Mouse (Mus musculus) small intestine, adult 2 months (tissue): ENCODE results near the gene Hace1.

ENCODE experiments used
- CTCF ChIP-seq: fragments of 200-500 bp; IDR thresholded peaks from 2 replicates; pipeline ENCODE4 v1.5.1; 2012; ENCODE audit warnings: low read depth, mild to moderate bottlenecking, control low read depth, inconsistent platforms, low read length, moderate library complexity, mixed read lengths; ENCODE audit not compliant: insufficient replicate concordance, insufficient read length; ENCODE audit errors: extremely low read depth
- POLR2A ChIP-seq: fragments of 200-500 bp; IDR thresholded peaks from 2 replicates; pipeline ENCODE4 v1.6.1; 2012; ENCODE audit warnings: low read depth, mild to moderate bottlenecking, control low read depth, inconsistent platforms, low read length, moderate library complexity

GRCm38 (mm10) chr10:45686191-45686590, 108.6 kb downstream of the Hace1 start:
- TF ChIP-seq POLR2A (no peak), CTCF (no peak)
